Mouse (Mus musculus) granulocyte monocyte progenitor cell, adult 5-6 weeks (primary cell): ENCODE results near the gene Ube2g2. TPM values are rescaled to one million over a fixed set of nuclear protein-coding genes. Genes with fewer than 3 reads are reported as not detected.
"Not testable (repeated sequence)": the region's sequence is repeated elsewhere in the genome, so short reads cannot be mapped to it uniquely, and the experiment has no call there.

Source experiments
- ATAC-seq: replicated peaks from 2 replicates; pipeline ENCODE4 v1.8.0; 2016; ENCODE audit warnings: mild to moderate bottlenecking, moderate TSS enrichment, inconsistent platforms; ENCODE audit not compliant: poor library complexity, severe bottlenecking
- total RNA-seq, 2 experiments: library from RNA; stranded (forward) in 1 of 2; stranded (reverse) in 1 of 2; fragments of 200-712, 200-1000 nt in 1 of 2; fragments of >200 nt in 1 of 2; fragmentation: Nextera tagmentation in 1 of 2; gene quantifications; 2 replicates each; pipeline ENCODE4 v1.2.3; 2014 to 2017

The Ube2g2 gene
- total RNA-seq, 2 experiments from 2014 or later = 29.5 to 39.6 TPM

DNA sequence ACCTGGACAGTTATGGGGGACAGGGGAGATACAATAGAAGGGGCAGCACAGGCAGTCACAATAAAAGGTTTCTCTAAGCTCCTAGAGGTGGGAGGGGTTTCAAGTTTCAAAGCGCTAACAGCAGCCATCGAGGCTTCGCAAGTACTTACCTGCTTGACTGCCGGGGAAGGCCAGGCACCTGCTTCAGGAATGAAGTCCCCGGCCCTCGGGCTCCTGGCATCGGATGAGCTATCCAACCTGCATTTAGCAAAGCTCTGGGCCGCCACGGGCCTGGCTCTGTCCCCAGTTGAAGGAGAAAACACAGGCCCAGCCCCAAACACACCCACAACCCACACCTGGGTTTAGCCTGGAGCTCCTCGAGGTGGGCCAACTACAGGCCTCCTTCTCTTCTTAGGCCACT is 64.9 kb downstream of the Ube2g2 start:
- ATAC-seq = no peak

DNA sequence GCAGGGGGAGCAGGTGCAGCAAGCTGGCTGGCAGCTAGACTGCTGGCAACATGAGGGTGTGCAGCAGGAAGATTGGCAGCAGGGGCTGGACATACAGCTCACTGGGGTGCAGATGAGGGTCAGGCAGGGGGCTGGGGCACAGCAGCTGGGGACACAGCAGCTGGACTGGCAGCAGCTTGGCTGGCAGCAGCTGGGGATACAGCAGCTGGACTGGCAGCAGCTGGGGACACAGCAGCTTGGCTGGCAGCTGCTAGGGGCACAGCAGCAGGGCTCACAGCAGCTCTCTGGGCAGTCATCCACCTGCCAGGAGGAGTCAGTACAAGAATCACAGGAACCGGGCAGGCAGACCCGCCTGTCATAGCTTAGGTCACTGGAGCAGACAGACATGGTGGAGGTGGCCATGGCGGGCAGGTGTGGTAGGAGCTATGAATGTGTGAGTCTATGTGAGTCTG is 68.3 kb downstream of the Ube2g2 start, which contains the start of gene Gm19402:
TSS of gene Gm19402 (minus strand) at position 402 of the 452 bp plus-strand sequence.
- not testable (repeated sequence) for ATAC-seq

Other genes with a start within 250 kb of the Ube2g2 start
- 1.7 TPM in 1 of 2 replicates, not detected in the other for gene Adarb1, start 204.0 kb upstream of the Ube2g2 start, total RNA-seq (2014; fragmentation: Nextera tagmentation)
- 0.72 and 2.4 TPM in 2 replicates for gene Adarb1, start 204.0 kb upstream of the Ube2g2 start, total RNA-seq (2017)
- 14.6 and 14.8 TPM in 2 replicates for gene Fam207a, start 106.5 kb upstream of the Ube2g2 start, total RNA-seq (2014; fragmentation: Nextera tagmentation)
- 23.5 and 43.2 TPM in 2 replicates for gene Fam207a, start 106.5 kb upstream of the Ube2g2 start, total RNA-seq (2017)
- 17.1 and 28.9 TPM in 2 replicates for gene Itgb2, start 92.0 kb upstream of the Ube2g2 start, total RNA-seq (2014; fragmentation: Nextera tagmentation)
- gene Itgb2, start 92.0 kb upstream of the Ube2g2 start, total RNA-seq (2017) = 32.0 and 36.6 TPM in 2 replicates
- 36.6 and 39.0 TPM in 2 replicates for gene Pttg1ip, start 40.6 kb upstream of the Ube2g2 start, total RNA-seq (2014; fragmentation: Nextera tagmentation)
- 34.6 and 37.0 TPM in 2 replicates for gene Pttg1ip, start 40.6 kb upstream of the Ube2g2 start, total RNA-seq (2017)
- gene Sumo3, start 16.2 kb upstream of the Ube2g2 start, total RNA-seq (2014; fragmentation: Nextera tagmentation) = 60.0 and 78.8 TPM in 2 replicates
- 197 and 205 TPM in 2 replicates for gene Sumo3, start 16.2 kb upstream of the Ube2g2 start, total RNA-seq (2017)
- not detected in 2 replicates for gene Gm49325, start 16.1 kb upstream of the Ube2g2 start, total RNA-seq (2014; fragmentation: Nextera tagmentation)
- 1.6 TPM in 1 of 2 replicates, not detected in the other for gene Gm49325, start 16.1 kb upstream of the Ube2g2 start, total RNA-seq (2017)
- 0.90 TPM in 1 of 2 replicates, not detected in the other for gene Tspear, start 64.3 kb downstream of the Ube2g2 start, total RNA-seq (2014; fragmentation: Nextera tagmentation)
- gene Tspear, start 64.3 kb downstream of the Ube2g2 start, total RNA-seq (2017) = 0.05 TPM in 1 of 2 replicates, not detected in the other
- gene Gm19402, start 68.5 kb downstream of the Ube2g2 start, total RNA-seq (2014; fragmentation: Nextera tagmentation) = not detected in 2 replicates
- gene Gm19402, start 68.5 kb downstream of the Ube2g2 start, total RNA-seq (2017) = not detected in 2 replicates
- gene Gm9508, start 75.0 kb downstream of the Ube2g2 start, total RNA-seq (2014; fragmentation: Nextera tagmentation) = not detected in 2 replicates
- gene Gm9508, start 75.0 kb downstream of the Ube2g2 start, total RNA-seq (2017) = not detected in 2 replicates
- gene Gm10272, start 84.4 kb downstream of the Ube2g2 start, total RNA-seq (2014; fragmentation: Nextera tagmentation) = not detected in 2 replicates
- gene Gm10272, start 84.4 kb downstream of the Ube2g2 start, total RNA-seq (2017) = not detected in 2 replicates
- gene Gm10024, start 89.2 kb downstream of the Ube2g2 start, total RNA-seq (2014; fragmentation: Nextera tagmentation) = not detected in 2 replicates
- gene Gm10024, start 89.2 kb downstream of the Ube2g2 start, total RNA-seq (2017) = not detected in 2 replicates
- gene Gm10142, start 93.5 kb downstream of the Ube2g2 start, total RNA-seq (2014; fragmentation: Nextera tagmentation) = not detected in 2 replicates
- not detected in 2 replicates for gene Gm10142, start 93.5 kb downstream of the Ube2g2 start, total RNA-seq (2017)
- not detected in 2 replicates for gene Krtap12-1, start 98.3 kb downstream of the Ube2g2 start, total RNA-seq (2014; fragmentation: Nextera tagmentation)
- gene Krtap12-1, start 98.3 kb downstream of the Ube2g2 start, total RNA-seq (2017) = not detected in 2 replicates
- gene Gm10100, start 104.2 kb downstream of the Ube2g2 start, total RNA-seq (2014; fragmentation: Nextera tagmentation) = not detected in 2 replicates
- not detected in 2 replicates for gene Gm10100, start 104.2 kb downstream of the Ube2g2 start, total RNA-seq (2017)
- not detected in 2 replicates for gene Gm18596, start 120.4 kb downstream of the Ube2g2 start, total RNA-seq (2014; fragmentation: Nextera tagmentation)
- gene Gm18596, start 120.4 kb downstream of the Ube2g2 start, total RNA-seq (2017) = not detected in 2 replicates
- not detected in 2 replicates for gene Gm9736, start 129.1 kb downstream of the Ube2g2 start, total RNA-seq (2014; fragmentation: Nextera tagmentation)
- not detected in 2 replicates for gene Gm9736, start 129.1 kb downstream of the Ube2g2 start, total RNA-seq (2017)
- gene Gm3233, start 137.4 kb downstream of the Ube2g2 start, total RNA-seq (2014; fragmentation: Nextera tagmentation) = not detected in 2 replicates
- gene Gm3233, start 137.4 kb downstream of the Ube2g2 start, total RNA-seq (2017) = not detected in 2 replicates
- gene Gm3238, start 149.1 kb downstream of the Ube2g2 start, total RNA-seq (2014; fragmentation: Nextera tagmentation) = not detected in 2 replicates
- gene Gm3238, start 149.1 kb downstream of the Ube2g2 start, total RNA-seq (2017) = not detected in 2 replicates
- not detected in 2 replicates for gene Gm7138, start 154.7 kb downstream of the Ube2g2 start, total RNA-seq (2014; fragmentation: Nextera tagmentation)
- gene Gm7138, start 154.7 kb downstream of the Ube2g2 start, total RNA-seq (2017) = not detected in 2 replicates
- gene Gm3250, start 160.3 kb downstream of the Ube2g2 start, total RNA-seq (2014; fragmentation: Nextera tagmentation) = not detected in 2 replicates
- not detected in 2 replicates for gene Gm3250, start 160.3 kb downstream of the Ube2g2 start, total RNA-seq (2017)
- gene Gm7137, start 165.9 kb downstream of the Ube2g2 start, total RNA-seq (2014; fragmentation: Nextera tagmentation) = not detected in 2 replicates
- gene Gm7137, start 165.9 kb downstream of the Ube2g2 start, total RNA-seq (2017) = not detected in 2 replicates
- gene Gm9639, start 172.8 kb downstream of the Ube2g2 start, total RNA-seq (2014; fragmentation: Nextera tagmentation) = not detected in 2 replicates
- not detected in 2 replicates for gene Gm9639, start 172.8 kb downstream of the Ube2g2 start, total RNA-seq (2017)
- not detected in 2 replicates for gene Gm19668, start 176.9 kb downstream of the Ube2g2 start, total RNA-seq (2014; fragmentation: Nextera tagmentation)
- gene Gm19668, start 176.9 kb downstream of the Ube2g2 start, total RNA-seq (2017) = not detected in 2 replicates
- gene Gm9507, start 189.6 kb downstream of the Ube2g2 start, total RNA-seq (2014; fragmentation: Nextera tagmentation) = not detected in 2 replicates
- gene Gm9507, start 189.6 kb downstream of the Ube2g2 start, total RNA-seq (2017) = not detected in 2 replicates
- gene Gm2696, start 192.4 kb downstream of the Ube2g2 start, total RNA-seq (2014; fragmentation: Nextera tagmentation) = not detected in 2 replicates
- not detected in 2 replicates for gene Gm2696, start 192.4 kb downstream of the Ube2g2 start, total RNA-seq (2017)
- gene Krtap10-4, start 204.8 kb downstream of the Ube2g2 start, total RNA-seq (2014; fragmentation: Nextera tagmentation) = not detected in 2 replicates
- not detected in 2 replicates for gene Krtap10-4, start 204.8 kb downstream of the Ube2g2 start, total RNA-seq (2017)
- gene Krtap10-10, start 213.7 kb downstream of the Ube2g2 start, total RNA-seq (2014; fragmentation: Nextera tagmentation) = 0.75 TPM in 1 of 2 replicates, not detected in the other
- gene Krtap10-10, start 213.7 kb downstream of the Ube2g2 start, total RNA-seq (2017) = not detected in 2 replicates
- gene Gm36176, start 224.5 kb downstream of the Ube2g2 start, total RNA-seq (2014; fragmentation: Nextera tagmentation) = not detected in 2 replicates
- not detected in 2 replicates for gene Gm36176, start 224.5 kb downstream of the Ube2g2 start, total RNA-seq (2017)
- not detected in 2 replicates for gene Gm10318, start 230.6 kb downstream of the Ube2g2 start, total RNA-seq (2014; fragmentation: Nextera tagmentation)
- gene Gm10318, start 230.6 kb downstream of the Ube2g2 start, total RNA-seq (2017) = not detected in 2 replicates
- not detected in 2 replicates for gene Gm3285, start 239.7 kb downstream of the Ube2g2 start, total RNA-seq (2014; fragmentation: Nextera tagmentation)
- not detected in 2 replicates for gene Gm3285, start 239.7 kb downstream of the Ube2g2 start, total RNA-seq (2017)